Mouse (Mus musculus) cerebral cortex, adult 2 months (tissue): ENCODE measurements around the gene Maats1.

Experiments
- WGBS: fragments of 180-500 bp; shearing (Covaris S2); methylation state at CpG from one replicate; pipeline ENCODE4 v1.1.7; 2018; 5-methylcytosine and 5-hydroxymethylcytosine counted together

Maats1 gene

DNA sequence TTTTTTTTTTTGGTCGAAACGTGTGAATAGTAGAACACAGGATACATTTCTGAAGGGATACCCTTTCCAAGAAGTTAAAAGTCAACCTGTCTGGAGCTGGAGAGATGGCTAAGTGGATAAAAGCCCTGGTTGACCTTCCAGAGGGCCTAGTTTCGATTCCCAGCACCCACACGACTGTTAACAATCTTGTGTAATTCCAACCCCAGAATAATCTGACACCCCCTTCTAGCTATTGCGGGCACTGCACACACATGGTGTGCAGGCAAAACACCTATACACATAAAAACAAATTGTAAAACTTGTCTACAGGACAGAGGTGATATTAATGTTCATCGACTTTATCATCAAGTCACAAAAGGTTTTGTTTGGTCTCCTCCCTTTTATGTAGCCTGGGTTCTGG, 5.6 kb upstream of the Maats1 start:
- whole genome bisulfite sequencing = 56% methylated on average over 6 of the region's 6 CpGs

GRCm38 (mm10) chr16:38346529-38347325, 4.8 kb upstream of the Maats1 start, which contains the start of the genes Cox17 and Gm21987:
Gene Cox17, plus strand, starts transcription at chr16:38346991.
Gene Gm21987, plus strand, starts transcription at chr16:38347040.
- WGBS = 3% methylated on average over 35 of the region's 35 CpGs

DNA sequence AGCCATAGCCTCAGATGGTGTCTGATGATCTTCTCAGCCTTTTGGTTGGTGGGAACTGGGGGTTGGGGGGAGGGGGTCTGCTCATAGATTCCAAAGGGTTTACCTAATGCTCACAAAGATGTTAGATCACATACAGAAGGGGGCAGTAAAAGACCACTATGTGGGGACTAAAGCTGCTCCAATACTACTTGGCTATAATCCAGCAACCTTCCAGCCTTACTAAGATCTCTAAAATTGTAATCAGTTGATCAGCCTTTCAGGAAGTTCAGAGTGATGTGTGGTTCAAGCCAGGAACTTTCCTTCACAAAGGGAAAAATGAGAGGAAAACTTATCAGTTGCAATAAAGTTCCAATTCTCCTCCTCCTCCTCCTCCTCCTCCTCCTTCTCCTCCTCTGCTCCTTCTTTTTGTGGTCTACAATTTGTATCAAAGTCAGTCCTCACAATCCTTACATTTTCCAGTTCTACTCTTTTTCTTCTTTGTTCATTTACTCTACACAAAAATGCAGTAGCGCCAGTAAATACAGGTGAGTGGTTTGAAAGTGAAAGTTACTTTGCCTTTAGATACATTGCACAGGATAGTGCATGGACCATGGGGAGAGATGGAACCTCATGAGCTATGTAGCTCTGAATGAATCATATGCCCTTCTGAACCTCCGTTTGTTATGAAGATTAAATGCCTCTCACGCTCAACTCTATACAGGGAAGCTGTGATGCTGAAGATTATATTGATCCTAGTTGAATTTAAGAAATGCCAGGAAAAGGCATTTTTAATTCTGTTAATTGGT, 3.2 kb upstream of the Maats1 start:
- WGBS = 91% methylated on average over 3 of the region's 3 CpGs

DNA sequence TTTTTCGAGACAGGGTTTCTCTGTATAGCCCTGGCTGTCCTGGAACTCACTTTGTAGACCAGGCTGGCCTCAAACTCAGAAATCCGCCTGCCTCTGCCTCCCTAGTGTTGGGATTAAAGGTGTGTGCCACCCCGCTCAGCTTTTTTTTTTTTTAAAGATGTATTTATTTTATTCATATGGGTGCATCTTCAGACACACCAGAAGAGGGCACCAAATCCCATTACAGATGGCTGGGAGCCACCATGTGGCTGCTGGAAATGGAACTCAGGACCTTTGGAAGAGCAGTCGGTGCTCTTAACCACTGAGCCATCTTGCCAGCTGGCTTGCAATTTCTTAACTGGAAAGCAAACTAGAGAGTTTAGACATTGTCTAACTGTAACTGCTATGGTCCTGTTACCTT, 3.9 kb downstream of the Maats1 start:
- WGBS = 79% methylated on average over 4 of the region's 4 CpGs

- 58% methylated on average over 6 of the region's 6 CpGs for WGBS
Measured at GRCm38 (mm10) chr16:38334431-38334830, 7.5 kb downstream of the Maats1 start.

DNA sequence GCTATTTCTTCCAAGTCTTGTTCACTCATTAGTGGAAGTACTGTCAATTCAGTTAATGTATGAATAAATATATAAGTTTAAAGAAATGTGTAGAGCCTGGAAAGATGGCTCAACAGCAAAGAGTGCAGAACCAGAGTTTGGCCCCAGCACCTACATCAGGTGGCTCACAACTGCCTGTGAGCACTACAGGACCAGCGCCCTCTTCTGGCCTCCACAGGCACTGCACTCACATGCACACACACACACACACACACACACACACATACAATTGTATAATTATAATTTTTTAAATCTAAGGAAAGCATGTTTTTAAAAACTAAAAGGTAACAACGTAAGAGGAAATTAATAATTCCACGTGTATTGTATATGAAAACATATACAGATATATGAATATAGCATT, 12.6 kb downstream of the Maats1 start:
- 88% methylated on average over 3 of the region's 3 CpGs for WGBS

GRCm38 (mm10) chr16:38326778-38327397, 15.1 kb downstream of the Maats1 start:
- WGBS = 82% methylated on average over 11 of the region's 11 CpGs

DNA sequence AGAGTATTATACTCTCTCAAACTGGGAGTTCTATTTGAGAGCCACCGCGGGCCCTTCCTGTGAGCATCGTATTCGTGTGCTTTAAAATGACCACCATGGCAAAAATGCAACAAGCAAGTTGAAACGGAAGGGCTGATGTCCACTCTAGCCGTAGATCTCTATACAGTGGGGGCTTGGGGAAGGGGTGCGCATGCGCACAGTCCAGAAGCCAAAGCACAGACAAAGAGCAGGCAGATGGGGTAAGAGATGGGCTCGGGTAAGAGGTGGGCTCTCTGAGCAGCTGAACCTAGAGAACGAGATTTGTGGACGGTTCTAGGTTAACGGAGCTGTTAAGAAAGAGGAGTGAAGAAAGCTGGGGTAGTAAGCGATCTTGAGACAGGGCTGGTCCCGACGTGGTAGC, 17.6 kb downstream of the Maats1 start:
- 96% methylated on average over 15 of the region's 15 CpGs for WGBS

GRCm38 (mm10) chr16:38321452-38321935, 20.4 kb downstream of the Maats1 start:
- WGBS = 31% methylated on average over 17 of the region's 17 CpGs

- 95% methylated on average over 4 of the region's 4 CpGs for WGBS
Measured at GRCm38 (mm10) chr16:38319087-38319486, 22.9 kb downstream of the Maats1 start.

DNA sequence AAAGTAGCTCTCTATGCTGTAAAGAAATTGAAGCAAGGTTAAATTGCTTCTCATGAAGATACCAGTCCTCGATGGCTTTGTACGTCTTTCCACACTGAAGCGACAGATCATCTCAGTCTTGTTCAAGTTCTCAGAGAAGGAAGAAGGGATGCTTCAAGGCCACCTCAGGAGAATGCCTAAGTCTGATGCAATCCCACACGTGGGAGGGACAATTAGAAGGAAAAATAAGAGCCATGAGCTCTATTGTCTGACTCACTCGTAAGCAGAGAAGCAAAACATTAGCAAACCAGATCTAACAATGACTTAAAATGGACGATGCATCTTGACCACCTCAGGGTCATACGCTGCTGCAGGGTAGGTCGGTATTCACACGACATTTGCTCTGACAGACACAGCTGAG, 23.5 kb downstream of the Maats1 start:
- WGBS = 74% methylated on average over 9 of the region's 9 CpGs

DNA sequence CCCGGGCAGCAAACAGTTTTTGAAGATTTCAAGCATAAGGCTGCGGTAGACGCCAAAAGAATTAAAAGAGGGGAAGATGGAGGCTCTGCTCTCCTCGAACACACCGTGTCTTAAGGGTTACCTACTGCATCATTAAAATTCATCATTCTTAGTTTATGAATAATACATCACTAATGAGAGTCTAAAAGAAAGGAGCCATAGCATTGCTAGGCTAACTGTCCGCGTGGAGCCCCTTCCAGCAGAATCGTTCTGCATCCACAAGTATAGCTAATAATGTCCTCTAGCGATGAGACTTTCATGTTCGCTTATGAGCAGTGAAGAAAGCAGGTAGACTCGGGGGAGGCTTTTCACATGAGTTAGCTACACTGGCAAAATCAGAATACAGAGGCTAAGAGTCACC, 33.7 kb downstream of the Maats1 start:
- WGBS = 61% methylated on average over 11 of the region's 11 CpGs

- WGBS = 60% methylated on average over 7 of the region's 7 CpGs
Measured at GRCm38 (mm10) chr16:38307651-38308050, 34.3 kb downstream of the Maats1 start.

- 72% methylated on average over 5 of the region's 5 CpGs for WGBS
Measured at GRCm38 (mm10) chr16:38307221-38307605, 34.7 kb downstream of the Maats1 start.

GRCm38 (mm10) chr16:38306571-38307220, 35.2 kb downstream of the Maats1 start:
- 60% methylated on average over 18 of the region's 18 CpGs for WGBS

GRCm38 (mm10) chr16:38304460-38305194, 37.3 kb downstream of the Maats1 start:
- 81% methylated on average over 17 of the region's 17 CpGs for WGBS

DNA sequence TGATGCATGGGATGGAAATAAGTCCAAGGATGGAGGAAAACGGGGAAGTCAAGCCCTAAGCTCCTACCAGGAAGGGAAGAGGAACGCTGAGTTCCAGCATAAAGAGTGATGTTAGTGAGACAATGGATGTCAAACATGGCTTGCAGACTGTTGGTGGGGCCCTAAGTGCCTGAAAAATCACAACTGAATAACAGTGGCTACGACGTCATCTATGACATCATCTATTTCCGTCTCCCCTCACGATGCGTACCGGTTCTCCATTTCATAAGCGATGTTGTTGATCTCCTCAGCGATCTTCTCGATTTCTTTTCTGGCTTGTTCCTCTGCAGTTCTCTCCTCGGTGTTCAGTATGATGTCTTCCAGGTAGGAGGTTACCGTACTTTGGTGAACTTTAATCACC, 39.6 kb downstream of the Maats1 start:
- 90% methylated on average over 13 of the region's 13 CpGs for WGBS

- 78% methylated on average over 6 of the region's 6 CpGs for WGBS
Measured at GRCm38 (mm10) chr16:38298410-38298809, 43.5 kb downstream of the Maats1 start.

GRCm38 (mm10) chr16:38295349-38295930, 46.5 kb downstream of the Maats1 start:
- WGBS = 52% methylated on average over 5 of the region's 5 CpGs

DNA sequence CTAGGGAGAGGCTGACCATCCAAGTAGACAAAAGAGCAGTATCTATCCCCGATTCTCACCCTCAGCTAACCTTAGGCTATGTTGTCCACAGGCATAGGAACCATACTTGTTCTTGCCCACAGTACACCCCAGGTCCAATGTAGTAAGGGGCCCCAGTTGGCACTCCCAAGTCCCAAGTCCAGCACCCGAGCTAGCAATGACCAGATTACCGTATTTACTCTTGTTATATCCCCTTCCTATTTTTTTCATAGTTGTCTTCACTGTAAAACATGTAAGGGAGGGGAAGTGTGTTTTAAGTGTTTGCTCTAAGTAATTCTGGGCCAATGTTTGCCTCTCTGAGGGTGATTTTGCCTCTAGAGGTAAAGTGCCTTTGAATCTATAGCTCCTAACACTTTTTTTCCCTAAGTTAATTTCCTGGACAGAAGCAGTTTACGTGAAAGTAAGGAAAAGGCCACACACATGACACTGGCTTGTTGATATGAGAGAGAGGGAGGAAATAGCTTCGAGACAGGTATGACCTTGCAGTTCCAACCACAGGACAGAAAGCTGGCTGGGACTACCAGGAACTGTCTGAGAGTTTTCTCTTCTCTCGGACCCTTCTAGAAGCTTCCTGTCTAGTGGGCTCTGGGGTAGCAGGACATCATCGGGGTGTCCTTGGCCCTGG, 47.1 kb downstream of the Maats1 start, which contains the start of gene Nr1i2:
Nr1i2 (minus strand) TSS at position 140 of the 664 bp plus-strand sequence.
- WGBS = 81% methylated on average over 7 of the region's 7 CpGs
